Comparison of ENCODE assay signal across 15 mouse cellular contexts in the genomic region with DNA sequence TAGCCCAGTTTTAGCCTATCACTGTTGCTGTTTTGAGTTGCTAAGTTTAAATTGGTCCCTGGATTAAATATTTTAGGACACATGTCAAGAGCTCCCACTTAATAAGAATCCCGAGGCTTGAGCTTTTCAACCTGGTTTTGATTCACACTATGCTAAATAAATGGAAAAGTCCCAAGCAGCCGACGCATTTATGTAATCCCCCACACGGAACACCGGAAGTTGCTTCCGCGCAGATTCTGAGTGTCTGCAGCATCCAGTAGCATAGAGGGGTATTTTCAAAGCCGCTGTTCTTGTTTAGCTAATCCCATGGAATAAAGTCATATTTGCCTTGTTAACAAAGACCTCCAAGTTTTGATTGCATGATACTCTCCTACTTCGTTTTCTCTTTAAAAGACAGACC.
DNase-seq lines count a peak whose midpoint lies in the region; ATAC-seq lines count a peak whose summit lies in the region.
"Had no signal": no experiment of that assay in that cellular context is flagged by ENCODE, and none has a peak within 500 bp of the region (broad histone marks: within the 10 kb centered on the region; RNA-seq: fewer than 3 reads in every experiment).

No protein-coding gene starts in this region.

- H3K9me3 ChIP-seq in forebrain, embryonic 15.5 days: no peaks in the 10 kb centered on the region
- H3K9me3 ChIP-seq in forebrain, embryonic 13.5 days (replicated peaks): no peaks in the 10 kb centered on the region
- H3K9me3 ChIP-seq in heart, embryonic 13.5 days: no peaks in the 10 kb centered on the region
- H3K9me3 ChIP-seq: hindbrain, embryonic 15.5 days; midbrain, embryonic 12.5 days had no signal

- H3K27me3 ChIP-seq in forebrain, embryonic 15.5 days: no peaks in the 10 kb centered on the region
- H3K27me3 ChIP-seq in forebrain, embryonic 13.5 days: no peaks in the 10 kb centered on the region
- no peaks in the 10 kb centered on the region for H3K27me3 ChIP-seq in heart, embryonic 13.5 days (replicated peaks)
- H3K27me3 ChIP-seq: CH12.LX; hindbrain, embryonic 15.5 days; midbrain, embryonic 12.5 days had no signal

- no peak overlapping the region for H3K9ac ChIP-seq in forebrain, embryonic 15.5 days (replicated peaks)
- no peak overlapping the region for H3K9ac ChIP-seq in forebrain, embryonic 13.5 days
- no peak overlapping the region for H3K9ac ChIP-seq in heart, embryonic 13.5 days
- H3K9ac ChIP-seq: hindbrain, embryonic 15.5 days; lung, embryonic 14.5 days; midbrain, embryonic 12.5 days had no signal

- DNase-seq in heart, postnatal 25 days (ENCODE audit: low spot score): no peak
- peak; percentile 42 for DNase-seq in left cerebral cortex, adult 11 months (ENCODE audit: low spot score)
- no peak for DNase-seq in left cerebral cortex, postnatal 10 days (ENCODE audit: extremely low spot score in 1 of 2, low spot score in 2 of 2)
- DNase-seq in brain, adult 2 months (ENCODE audit: low read depth, low spot score): peak; percentile 81
- no peak for DNase-seq in embryo, embryonic 10 days (ENCODE audit: low spot score)

- H3K4me1 ChIP-seq in forebrain, embryonic 15.5 days: peaks cover 29% of the 10 kb centered on the region
- H3K4me1 ChIP-seq in forebrain, embryonic 13.5 days: peaks cover 20% of the 10 kb centered on the region
- peaks cover 65% of the 10 kb centered on the region for H3K4me1 ChIP-seq in heart, embryonic 13.5 days

- H3K4me2 ChIP-seq in forebrain, embryonic 15.5 days (replicated peaks): no peak overlapping the region
- no peak overlapping the region for H3K4me2 ChIP-seq in forebrain, embryonic 13.5 days
- H3K4me2 ChIP-seq in heart, embryonic 13.5 days: no peak overlapping the region
- H3K4me2 ChIP-seq: hindbrain, embryonic 15.5 days; liver, embryonic 11.5 days; lung, embryonic 14.5 days; midbrain, embryonic 12.5 days had no signal

- intact Hi-C loops in heart, postnatal 25 days (cut with DNase I): loop anchor here (5.0 kb wide), 1 partner anchor 340 kb away; no protein-coding TSS in a partner anchor
- intact Hi-C loops in left cerebral cortex, postnatal 10 days (cut with DNase I): no loop called here

- no peak overlapping the region for H3K4me3 ChIP-seq in forebrain, embryonic 15.5 days
- no peak overlapping the region for H3K4me3 ChIP-seq in forebrain, embryonic 13.5 days
- H3K4me3 ChIP-seq in heart, embryonic 13.5 days: no peak overlapping the region
- H3K4me3 ChIP-seq: hindbrain, embryonic 15.5 days; midbrain, embryonic 12.5 days had no signal

- no peaks in the 10 kb centered on the region for H3K36me3 ChIP-seq in forebrain, embryonic 15.5 days
- H3K36me3 ChIP-seq in forebrain, embryonic 13.5 days (ENCODE audit: poor library complexity, severe bottlenecking): no peaks in the 10 kb centered on the region
- no peaks in the 10 kb centered on the region for H3K36me3 ChIP-seq in heart, embryonic 13.5 days
- H3K36me3 ChIP-seq: hindbrain, embryonic 15.5 days; midbrain, embryonic 12.5 days had no signal

- 76% methylated on average over 9 of the region's 9 CpGs for WGBS in forebrain, embryonic 15.5 days
- WGBS in forebrain, embryonic 13.5 days: 81% methylated on average over 9 of the region's 9 CpGs
- 72% methylated on average over 9 of the region's 9 CpGs for WGBS in heart, embryonic 13.5 days

- ATAC-seq in forebrain, embryonic 15.5 days (replicated peaks): no peak
- no peak for ATAC-seq in forebrain, embryonic 13.5 days
- ATAC-seq in heart, embryonic 13.5 days (ENCODE audit: extremely low read depth, insufficient number of reproducible peaks, low FRiP score, low TSS enrichment): no peak
- ATAC-seq: activated CD4-positive, CD25-positive, alpha-beta regulatory T cell, adult 4 months had no signal

- peak overlapping the region; percentile 1 for H3K27ac ChIP-seq in forebrain, embryonic 15.5 days (replicated peaks)
- H3K27ac ChIP-seq in forebrain, embryonic 13.5 days: no peak overlapping the region
- H3K27ac ChIP-seq in heart, embryonic 13.5 days (replicated peaks): 0 out of 2 replicates have a peak overlapping the region, but pooled peaks have one; percentile 13
- H3K27ac ChIP-seq: hindbrain, embryonic 15.5 days; macrophage; midbrain, embryonic 12.5 days had no signal

Comparison
In these comparisons a context has a peak if more than half of its experiments do, and no peak if none do; other contexts are left out.
1. DNase-seq: peak in left cerebral cortex, adult 11 months (single experiment) and brain, adult 2 months (single experiment); none in heart, postnatal 25 days (single experiment), left cerebral cortex, postnatal 10 days (0 of 2) and embryo, embryonic 10 days (single experiment).